Mouse (Mus musculus) heart, postnatal 0 days (tissue): ENCODE measurements around the gene Psmc3ip. TPM values are rescaled to one million over a fixed set of nuclear protein-coding genes. Genes with fewer than 3 reads are reported as not detected.
A peak's percentile ranks its signal among the peaks of the same experiment; 100 is the strongest.

ENCODE experiments used
- ATAC-seq: fragments of 200-750 bp; cut with Nextera tagmentation; 2 replicates; pipeline ENCODE4 v1.8.0; 2017; ENCODE audit warnings: low read depth, moderate number of reproducible peaks, moderate library complexity; ENCODE audit not compliant: insufficient read depth
- DNase-seq: peaks from one replicate; pipeline ENCODE4 v3.0.0-alpha.2; 2016; ENCODE audit warnings: low spot score
- H3K27ac ChIP-seq: fragments of 300-500 bp; sonication (generic); 2 replicates; pipeline ENCODE4 v1.5.1; 2014; ENCODE audit warnings: low read depth, mild to moderate bottlenecking
- H3K27me3 ChIP-seq: fragments of 300-500 bp; sonication (generic); 2 replicates; pipeline ENCODE4 v1.6.1; 2014; ENCODE audit warnings: low read length, mixed read lengths; ENCODE audit not compliant: control insufficient read depth, insufficient read depth
- H3K36me3 ChIP-seq: fragments of 300-500 bp; sonication (generic); replicated peaks from 2 replicates; pipeline ENCODE4 v1.6.1; 2014; ENCODE audit warnings: low read length, mixed read lengths; ENCODE audit not compliant: control insufficient read depth, insufficient read depth
- H3K4me1 ChIP-seq: fragments of 300-500 bp; sonication (generic); 2 replicates; pipeline ENCODE4 v1.6.1; 2014; ENCODE audit warnings: antibody characterized with exemption; ENCODE audit not compliant: control insufficient read depth, insufficient read depth
- H3K4me2 ChIP-seq: fragments of 300-500 bp; sonication (generic); 2 replicates; pipeline ENCODE4 v1.6.1; 2014; ENCODE audit warnings: low read depth, mild to moderate bottlenecking, low read length, moderate library complexity
- H3K4me3 ChIP-seq: fragments of 300-500 bp; sonication (generic); 2 replicates; pipeline ENCODE4 v1.5.1; 2014; ENCODE audit warnings: low read depth, low read length
- H3K9ac ChIP-seq: fragments of 300-500 bp; sonication (generic); replicated peaks from 2 replicates; pipeline ENCODE4 v1.6.1; 2014; ENCODE audit warnings: low read depth, low read length, mixed read lengths
- H3K9me3 ChIP-seq: fragments of 300-500 bp; sonication (generic); replicated peaks from 2 replicates; pipeline ENCODE4 v1.6.1; 2016; ENCODE audit warnings: low read length; ENCODE audit not compliant: control insufficient read depth
- CTCF ChIP-seq: IDR thresholded peaks from 2 replicates; pipeline ENCODE4 v1.5.1; 2016; ENCODE audit warnings: antibody characterized with exemption, control low read depth, low read depth
- EP300 ChIP-seq: IDR thresholded peaks from 2 replicates; pipeline ENCODE4 v1.6.1; 2016; ENCODE audit warnings: antibody characterized with exemption, low read depth
- WGBS: fragments of 180-500 bp; shearing (Covaris S2); extraction: QIAGEN DNeasy Blood & Tissue Kit; methylation state at CpG from one replicate; pipeline ENCODE4 v1.1.7; 2014; 5-methylcytosine and 5-hydroxymethylcytosine counted together
- polyA plus RNA-seq: library from polyadenylated mRNA; unstranded; fragments of >200 nt; fragmentation: Nextera tagmentation; extraction: Ambion mirVana; gene quantifications from 2 replicates; pipeline ENCODE4 v1.2.1, GENCODE M21; 2015
- total RNA-seq: library from RNA; depleted of rRNA; stranded (reverse); fragments of >200 nt; gene quantifications from 2 replicates; pipeline ENCODE4 v1.2.3, GENCODE M21; 2014; ENCODE audit warnings: low replicate concordance

Gene Psmc3ip
- total and polyA plus RNA-seq, 2 experiments from 2014 or later: 1.2 to 10.3 TPM

DNA sequence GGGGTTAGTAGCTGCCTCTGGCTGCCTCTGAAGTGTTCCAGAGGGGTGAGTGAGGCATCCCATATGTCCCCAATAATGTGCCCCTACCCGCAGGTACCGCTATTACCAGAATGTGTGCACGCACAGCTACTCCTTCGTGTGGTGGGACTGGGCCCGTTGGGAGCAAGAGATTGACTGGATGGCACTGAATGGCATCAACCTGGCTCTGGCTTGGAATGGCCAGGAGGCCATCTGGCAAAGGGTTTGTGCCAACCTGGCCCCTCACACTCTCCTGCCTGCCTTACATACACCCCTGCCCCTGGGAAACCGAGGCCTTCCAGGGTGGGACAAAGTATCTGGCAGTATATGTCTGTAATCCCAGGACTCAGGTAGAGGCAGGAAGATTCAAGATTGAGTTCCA is 24.2 kb downstream of the Psmc3ip start:
- Histone ChIP-seq H3K4me1 (peaks cover 7% of the 10 kb centered on the region), H3K4me3 (peak overlapping the region; percentile 69; the same call in 1 of the 2 replicates), H3K4me2 (peak overlapping the region; percentile 99; the same call in 1 of the 2 replicates), H3K27me3 (no peaks in the 10 kb centered on the region), H3K36me3 (no peaks in the 10 kb centered on the region), H3K9me3 (no peaks in the 10 kb centered on the region), H3K27ac (no peak overlapping the region), H3K9ac (no peak overlapping the region)
- TF ChIP-seq EP300: no peak
- no peak for TF ChIP-seq CTCF
- DNase-seq (no peak), ATAC-seq (no peak)
- 69% methylated on average over 6 of the region's 6 CpGs for whole genome bisulfite sequencing

DNA sequence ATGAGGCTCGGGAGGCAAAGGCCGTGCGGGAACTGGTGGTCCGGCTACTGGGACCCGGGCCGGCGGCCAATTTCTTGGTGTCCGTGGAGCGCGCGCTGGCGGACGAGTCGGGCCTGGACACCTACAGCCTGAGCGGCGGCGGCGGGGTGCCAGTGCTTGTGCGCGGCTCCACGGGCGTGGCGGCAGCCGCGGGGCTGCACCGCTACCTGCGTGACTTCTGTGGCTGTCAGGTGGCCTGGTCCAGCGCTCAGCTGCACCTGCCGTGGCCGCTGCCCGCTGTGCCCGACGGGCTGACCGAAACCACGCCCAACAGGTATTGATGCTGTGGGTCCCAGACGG is 25.1 kb downstream of the Psmc3ip start:
- DNase-seq (no peak), ATAC-seq (peak; percentile 47)
- Histone ChIP-seq H3K4me3 (peak overlapping the region; percentile 69), H3K4me1 (peaks cover 9% of the 10 kb centered on the region), H3K9ac (peak overlapping the region; percentile 65), H3K9me3 (no peaks in the 10 kb centered on the region), H3K27me3 (no peaks in the 10 kb centered on the region), H3K36me3 (no peaks in the 10 kb centered on the region), H3K4me2 (peak overlapping the region; percentile 99), H3K27ac (peak overlapping the region; percentile 54)
- TF ChIP-seq EP300 (no peak), CTCF (no peak)
- under 1% methylated on average over 28 of the region's 36 CpGs for WGBS

DNA sequence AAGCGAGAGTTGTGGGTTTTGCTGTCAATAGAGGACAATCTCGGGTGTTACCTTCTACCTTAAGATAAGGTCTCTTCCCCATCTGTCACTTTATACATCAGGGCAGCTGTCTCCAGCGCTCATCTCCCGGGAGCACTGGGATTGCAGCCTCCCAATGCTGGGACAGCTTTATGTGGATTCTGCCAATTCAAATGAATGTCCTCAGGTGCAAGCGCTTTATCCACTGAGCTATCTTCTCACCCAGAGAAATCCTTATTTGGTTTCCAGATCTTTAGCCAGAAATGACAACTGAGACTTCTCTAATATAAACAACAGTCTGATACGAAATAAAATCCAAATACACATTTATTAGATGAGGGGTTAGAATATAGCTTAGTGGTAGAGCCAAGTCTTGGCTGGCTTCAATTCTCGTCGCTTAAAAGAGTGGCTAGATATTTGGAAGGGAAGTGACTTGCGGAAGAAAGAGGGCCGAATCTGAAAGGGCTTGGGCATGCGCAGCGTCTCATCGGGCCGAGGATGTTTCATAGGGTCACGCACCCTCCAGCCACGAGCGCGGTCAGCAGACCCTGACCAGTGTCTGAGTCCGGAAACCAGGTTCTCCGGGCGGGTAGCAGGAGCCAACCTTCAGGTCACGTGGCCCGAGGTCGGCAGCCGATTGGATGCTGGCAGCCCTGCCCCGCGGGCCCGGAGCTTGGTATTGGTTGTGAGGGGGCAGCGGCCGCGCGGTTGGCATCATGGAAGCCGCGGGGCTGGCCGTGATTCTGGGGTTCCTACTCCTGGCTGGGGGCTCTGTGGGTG is 25.6 kb downstream of the Psmc3ip start, which contains the start of gene Naglu:
Gene Naglu, plus strand, starts transcription at position 622 of the 798 bp plus-strand sequence.
- no peaks in the 10 kb centered on the region for H3K27me3 ChIP-seq
- peak within 1 kb of the TSS; percentile 54 for H3K27ac ChIP-seq
- DNase-seq (peak; percentile 91), ATAC-seq (peak; percentile 88)
- H3K9me3 ChIP-seq: no peaks in the 10 kb centered on the region
- peak within 1 kb of the TSS; percentile 99 for H3K4me2 ChIP-seq
- H3K4me1 ChIP-seq: peaks cover 14% of the 10 kb centered on the region
- peak within 1 kb of the TSS; percentile 65 for H3K9ac ChIP-seq
- TF ChIP-seq EP300 (peak; percentile 72), CTCF (no peak)
- 4% methylated on average over 35 of the region's 35 CpGs for WGBS
- peak within 1 kb of the TSS; percentile 69 for H3K4me3 ChIP-seq
- H3K36me3 ChIP-seq: no peaks in the 10 kb centered on the region

DNA sequence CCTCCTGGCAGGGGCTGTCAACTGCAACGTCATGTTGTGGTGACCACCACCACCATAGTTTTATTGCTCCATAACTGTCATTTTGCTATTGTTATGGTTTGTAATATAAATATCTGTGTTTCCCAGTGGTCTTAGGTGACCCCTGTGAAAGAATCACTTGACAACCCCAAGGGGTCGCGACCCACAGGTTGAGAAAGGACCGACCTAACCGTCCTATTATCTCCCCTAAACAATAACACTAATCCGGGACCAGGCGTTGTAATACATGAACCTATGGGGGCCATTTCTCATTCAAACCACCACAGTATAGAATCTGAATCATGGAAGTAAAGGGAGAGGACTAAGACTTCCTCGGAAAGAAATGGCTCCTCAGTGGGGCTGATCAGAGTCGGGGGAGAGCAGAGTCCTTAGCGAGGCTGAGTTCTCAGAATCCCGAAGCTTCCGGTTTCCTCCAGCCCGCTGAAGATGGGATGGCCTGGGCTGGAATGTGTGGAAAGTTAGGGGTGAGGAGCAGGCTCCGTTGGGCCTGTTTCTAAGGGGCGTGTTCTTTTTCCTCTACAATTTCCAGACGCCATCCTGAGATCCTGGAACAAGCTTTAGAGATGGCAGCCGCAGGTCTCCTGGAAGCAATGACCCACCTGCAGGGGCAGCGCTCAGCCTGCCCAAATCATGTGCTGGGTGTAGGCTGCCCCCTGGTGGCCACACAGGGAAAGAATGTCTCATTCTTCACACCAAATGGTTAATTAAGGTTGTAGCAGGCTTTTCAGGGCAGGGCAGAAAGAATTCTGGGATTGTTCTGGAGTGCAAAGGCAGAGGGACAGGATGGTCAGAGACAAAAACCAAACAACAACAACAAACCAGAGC is 28.5 kb downstream of the Psmc3ip start:
- TF ChIP-seq CTCF (peak; percentile 98), EP300 (no peak)
- WGBS: 15% methylated on average over 18 of the region's 18 CpGs
- no peak for ATAC-seq

DNA sequence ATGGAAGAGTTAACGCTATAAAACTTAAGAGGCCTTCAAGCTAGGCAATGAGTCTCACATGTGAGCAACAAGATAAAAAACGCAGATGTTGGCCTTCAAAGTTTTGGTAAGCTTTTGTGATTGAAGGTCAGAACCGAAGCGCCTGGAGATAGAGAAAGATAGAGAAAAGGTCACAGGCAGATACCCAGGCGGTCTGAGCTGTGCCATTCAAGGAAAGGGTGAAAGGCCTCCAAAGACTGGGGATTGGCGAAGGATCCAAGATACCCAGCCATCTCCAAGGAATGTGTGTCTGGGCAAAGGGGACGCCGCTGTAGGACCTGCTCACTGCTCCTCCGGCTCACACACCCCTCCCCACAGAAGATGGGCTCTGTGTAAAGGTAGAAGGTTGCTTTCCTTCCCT is 30.2 kb downstream of the Psmc3ip start:
- H3K9ac ChIP-seq: no peak overlapping the region
- H3K9me3 ChIP-seq: no peaks in the 10 kb centered on the region
- 76% methylated on average over 9 of the region's 9 CpGs for WGBS
- no peak overlapping the region for H3K4me3 ChIP-seq
- ATAC-seq (no peak), DNase-seq (no peak)
- H3K36me3 ChIP-seq: peaks cover 6% of the 10 kb centered on the region; the same call in 1 of the 2 replicates
- no peaks in the 10 kb centered on the region for H3K27me3 ChIP-seq
- TF ChIP-seq CTCF (no peak), EP300 (no peak)
- no peak overlapping the region for H3K4me2 ChIP-seq
- H3K27ac ChIP-seq: peak overlapping the region; percentile 93
- H3K4me1 ChIP-seq: peaks cover 46% of the 10 kb centered on the region

More for the DNA sequence above, 28.5 kb downstream of the Psmc3ip start:
- H3K4me2 ChIP-seq: peak overlapping the region; percentile 51
- peak overlapping the region; percentile 13; the same call in 1 of the 2 replicates for H3K4me3 ChIP-seq
- H3K4me1 ChIP-seq: peaks cover 37% of the 10 kb centered on the region
- peak overlapping the region; percentile 18; the same call in 1 of the 2 replicates for H3K27ac ChIP-seq
- H3K27me3 ChIP-seq: no peaks in the 10 kb centered on the region
- H3K9me3 ChIP-seq: no peaks in the 10 kb centered on the region
- no peak overlapping the region for H3K9ac ChIP-seq
- DNase-seq: peak; percentile 62
- H3K36me3 ChIP-seq: peaks cover 6% of the 10 kb centered on the region; the same call in 1 of the 2 replicates
